Mouse (Mus musculus): ENCODE measurements at regions not wholly inside any gene's neighbourhood (a gene's known extent, or its start where the extent isn't known, plus 50 kb on each side); places are given as distances from the start of the nearest gene placed in this dataset.

GRCm38 (mm10) chr17:79798361-79798760, 83.5 kb upstream of the Cyp1b1 start:
- WGBS: 83% methylated on average over 6 of the region's 6 CpGs
- Histone ChIP-seq H3K27ac (ENCODE audit: low read length) (no peak overlapping the region), H3K27me3 (ENCODE audit: control insufficient read depth, insufficient read depth, low read depth, low read length) (no peaks in the 10 kb centered on the region), H3K9me3 (replicated peaks; ENCODE audit: control insufficient read depth, low read length, poor library complexity, severe bottlenecking) (no peaks in the 10 kb centered on the region), H3K4me2 (ENCODE audit: low read length) (no peak overlapping the region), H3K4me3 (ENCODE audit: low read depth, low read length) (no peak overlapping the region), H3K9ac (ENCODE audit: low read depth, low read length) (no peak overlapping the region), H3K36me3 (ENCODE audit: control insufficient read depth, insufficient read depth, low read length) (no peaks in the 10 kb centered on the region), H3K4me1 (ENCODE audit: control insufficient read depth, insufficient read depth, low read length) (no peaks in the 10 kb centered on the region)
- ATAC-seq: no peak

GRCm38 (mm10) chr17:79790166-79790565, 75.3 kb upstream of the Cyp1b1 start:
- H3K36me3 ChIP-seq (ENCODE audit: control insufficient read depth, insufficient read depth, low read length): no peaks in the 10 kb centered on the region
- H3K9ac ChIP-seq (ENCODE audit: low read depth, low read length): no peak overlapping the region
- 77% methylated on average over 7 of the region's 7 CpGs for WGBS
- no peak overlapping the region for H3K27ac ChIP-seq (ENCODE audit: low read length)
- no peak for ATAC-seq
- H3K4me2 ChIP-seq (ENCODE audit: low read length): no peak overlapping the region
- H3K4me1 ChIP-seq (ENCODE audit: control insufficient read depth, insufficient read depth, low read length): no peaks in the 10 kb centered on the region
- H3K4me3 ChIP-seq (ENCODE audit: low read depth, low read length): no peak overlapping the region
- no peaks in the 10 kb centered on the region for H3K9me3 ChIP-seq (replicated peaks; ENCODE audit: control insufficient read depth, low read length, poor library complexity, severe bottlenecking)
- H3K27me3 ChIP-seq (ENCODE audit: control insufficient read depth, insufficient read depth, low read depth, low read length): no peaks in the 10 kb centered on the region

GRCm38 (mm10) chr17:79787201-79787600, 72.3 kb upstream of the Cyp1b1 start:
- H3K4me2 ChIP-seq (ENCODE audit: low read length): no peak overlapping the region
- no peaks in the 10 kb centered on the region for H3K36me3 ChIP-seq (ENCODE audit: control insufficient read depth, insufficient read depth, low read length)
- no peaks in the 10 kb centered on the region for H3K9me3 ChIP-seq (replicated peaks; ENCODE audit: control insufficient read depth, low read length, poor library complexity, severe bottlenecking)
- ATAC-seq: no peak
- H3K4me1 ChIP-seq (ENCODE audit: control insufficient read depth, insufficient read depth, low read length): no peaks in the 10 kb centered on the region
- no peak overlapping the region for H3K4me3 ChIP-seq (ENCODE audit: low read depth, low read length)
- H3K27ac ChIP-seq (ENCODE audit: low read length): no peak overlapping the region
- no peaks in the 10 kb centered on the region for H3K27me3 ChIP-seq (ENCODE audit: control insufficient read depth, insufficient read depth, low read depth, low read length)
- H3K9ac ChIP-seq (ENCODE audit: low read depth, low read length): no peak overlapping the region
- 80% methylated on average over 2 of the region's 2 CpGs for WGBS

- H3K36me3 ChIP-seq (ENCODE audit: control insufficient read depth, insufficient read depth, low read length): no peaks in the 10 kb centered on the region
- H3K4me2 ChIP-seq (ENCODE audit: low read length): no peak overlapping the region
- H3K27ac ChIP-seq (ENCODE audit: low read length): no peak overlapping the region
- H3K27me3 ChIP-seq (ENCODE audit: control insufficient read depth, insufficient read depth, low read depth, low read length): no peaks in the 10 kb centered on the region
- no peak for ATAC-seq
- H3K9me3 ChIP-seq (replicated peaks; ENCODE audit: control insufficient read depth, low read length, poor library complexity, severe bottlenecking): no peaks in the 10 kb centered on the region
- H3K4me3 ChIP-seq (ENCODE audit: low read depth, low read length): no peak overlapping the region
- WGBS: 80% methylated on average over 5 of the region's 5 CpGs
- H3K4me1 ChIP-seq (ENCODE audit: control insufficient read depth, insufficient read depth, low read length): no peaks in the 10 kb centered on the region
- H3K9ac ChIP-seq (ENCODE audit: low read depth, low read length): no peak overlapping the region
Measured at GRCm38 (mm10) chr17:79786691-79787090, 71.8 kb upstream of the Cyp1b1 start.

- no peaks in the 10 kb centered on the region for H3K36me3 ChIP-seq (ENCODE audit: control insufficient read depth, insufficient read depth, low read length)
- H3K4me2 ChIP-seq (ENCODE audit: low read length): no peak overlapping the region
- WGBS: 93% methylated on average over 5 of the region's 5 CpGs
- H3K27me3 ChIP-seq (ENCODE audit: control insufficient read depth, insufficient read depth, low read depth, low read length): no peaks in the 10 kb centered on the region
- H3K4me3 ChIP-seq (ENCODE audit: low read depth, low read length): no peak overlapping the region
- H3K9ac ChIP-seq (ENCODE audit: low read depth, low read length): no peak overlapping the region
- no peak overlapping the region for H3K27ac ChIP-seq (ENCODE audit: low read length)
- no peaks in the 10 kb centered on the region for H3K4me1 ChIP-seq (ENCODE audit: control insufficient read depth, insufficient read depth, low read length)
- ATAC-seq: no peak
- H3K9me3 ChIP-seq (replicated peaks; ENCODE audit: control insufficient read depth, low read length, poor library complexity, severe bottlenecking): no peaks in the 10 kb centered on the region
Measured at GRCm38 (mm10) chr17:79786270-79786669, 71.4 kb upstream of the Cyp1b1 start.

- no peaks in the 10 kb centered on the region for H3K4me1 ChIP-seq (ENCODE audit: control insufficient read depth, insufficient read depth, low read length)
- 93% methylated on average over 6 of the region's 6 CpGs for WGBS
Measured at GRCm38 (mm10) chr17:79784256-79784870, 69.5 kb upstream of the Cyp1b1 start.

GRCm38 (mm10) chr17:79781733-79782663, 67.1 kb upstream of the Cyp1b1 start:
- no peaks in the 10 kb centered on the region for H3K27me3 ChIP-seq (ENCODE audit: control insufficient read depth, insufficient read depth, low read depth, low read length)
- H3K27ac ChIP-seq (ENCODE audit: low read length): no peak overlapping the region
- 87% methylated on average over 13 of the region's 13 CpGs for WGBS
- H3K4me3 ChIP-seq (ENCODE audit: low read depth, low read length): no peak overlapping the region
- no peak overlapping the region for H3K4me2 ChIP-seq (ENCODE audit: low read length)
- H3K36me3 ChIP-seq (ENCODE audit: control insufficient read depth, insufficient read depth, low read length): no peaks in the 10 kb centered on the region
- no peaks in the 10 kb centered on the region for H3K4me1 ChIP-seq (ENCODE audit: control insufficient read depth, insufficient read depth, low read length)
- no peak overlapping the region for H3K9ac ChIP-seq (ENCODE audit: low read depth, low read length)
- 0 out of 2 replicates have a peak, but pooled peaks cover 2% of the 10 kb centered on the region for H3K9me3 ChIP-seq (replicated peaks; ENCODE audit: control insufficient read depth, low read length, poor library complexity, severe bottlenecking)
- ATAC-seq: no peak

More at GRCm38 (mm10) chr17:79784256-79784870, 69.5 kb upstream of the Cyp1b1 start:
- H3K27me3 ChIP-seq (ENCODE audit: control insufficient read depth, insufficient read depth, low read depth, low read length): no peaks in the 10 kb centered on the region
- H3K36me3 ChIP-seq (ENCODE audit: control insufficient read depth, insufficient read depth, low read length): no peaks in the 10 kb centered on the region
- H3K4me2 ChIP-seq (ENCODE audit: low read length): no peak overlapping the region
- H3K27ac ChIP-seq (ENCODE audit: low read length): no peak overlapping the region
- no peak overlapping the region for H3K4me3 ChIP-seq (ENCODE audit: low read depth, low read length)
- 0 out of 2 replicates have a peak, but pooled peaks cover 2% of the 10 kb centered on the region for H3K9me3 ChIP-seq (replicated peaks; ENCODE audit: control insufficient read depth, low read length, poor library complexity, severe bottlenecking)
- ATAC-seq: no peak
- H3K9ac ChIP-seq (ENCODE audit: low read depth, low read length): no peak overlapping the region

- Histone ChIP-seq H3K4me1 (ENCODE audit: control insufficient read depth, insufficient read depth, low read length) (no peaks in the 10 kb centered on the region), H3K9me3 (replicated peaks; ENCODE audit: control insufficient read depth, low read length, poor library complexity, severe bottlenecking) (0 out of 2 replicates have a peak, but pooled peaks cover 2% of the 10 kb centered on the region), H3K4me2 (ENCODE audit: low read length) (no peak overlapping the region), H3K4me3 (ENCODE audit: low read depth, low read length) (no peak overlapping the region), H3K27ac (ENCODE audit: low read length) (no peak overlapping the region), H3K27me3 (ENCODE audit: control insufficient read depth, insufficient read depth, low read depth, low read length) (no peaks in the 10 kb centered on the region), H3K36me3 (ENCODE audit: control insufficient read depth, insufficient read depth, low read length) (no peaks in the 10 kb centered on the region), H3K9ac (ENCODE audit: low read depth, low read length) (no peak overlapping the region)
- no peak for ATAC-seq
- WGBS: 85% methylated on average over 2 of the region's 2 CpGs
Measured at GRCm38 (mm10) chr17:79781262-79781661, 66.4 kb upstream of the Cyp1b1 start.

- no peaks in the 10 kb centered on the region for H3K4me1 ChIP-seq (ENCODE audit: control insufficient read depth, insufficient read depth, low read length)
- ATAC-seq: no peak
- no peaks in the 10 kb centered on the region for H3K27me3 ChIP-seq (ENCODE audit: control insufficient read depth, insufficient read depth, low read depth, low read length)
- H3K9me3 ChIP-seq (replicated peaks; ENCODE audit: control insufficient read depth, low read length, poor library complexity, severe bottlenecking): 0 out of 2 replicates have a peak, but pooled peaks cover 2% of the 10 kb centered on the region
- WGBS: 83% methylated on average over 8 of the region's 8 CpGs
- H3K4me3 ChIP-seq (ENCODE audit: low read depth, low read length): no peak overlapping the region
- no peaks in the 10 kb centered on the region for H3K36me3 ChIP-seq (ENCODE audit: control insufficient read depth, insufficient read depth, low read length)
- H3K27ac ChIP-seq (ENCODE audit: low read length): no peak overlapping the region
- no peak overlapping the region for H3K9ac ChIP-seq (ENCODE audit: low read depth, low read length)
- no peak overlapping the region for H3K4me2 ChIP-seq (ENCODE audit: low read length)
Measured at GRCm38 (mm10) chr17:79777874-79778395, 63.1 kb upstream of the Cyp1b1 start.

All from midbrain, embryonic 16.5 days (tissue).